8 mouse cellular contexts compared by ENCODE assay signal in the genomic region with DNA sequence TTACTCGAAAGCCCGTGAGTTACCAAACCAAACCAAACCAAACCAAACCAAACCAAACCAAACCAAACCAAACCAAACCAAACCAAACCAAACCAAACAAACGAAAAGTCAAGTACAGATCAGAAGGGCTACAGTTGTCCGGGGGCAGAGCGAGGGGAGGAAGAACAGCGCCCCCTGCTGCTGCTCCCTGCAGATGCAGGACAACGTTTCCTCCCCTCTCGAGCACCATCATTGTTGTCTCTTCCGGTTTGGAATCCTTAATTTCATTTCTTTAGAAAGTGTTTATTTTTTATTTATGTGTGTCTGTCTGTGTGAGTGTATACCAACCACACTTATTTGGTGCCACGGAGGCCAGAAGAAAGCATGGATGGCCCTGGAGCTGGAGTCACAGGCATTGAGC. TPM values are rescaled to one million over a fixed set of nuclear protein-coding genes. Genes with fewer than 3 reads are reported as not detected.
A peak's percentile ranks its signal among the peaks of the same experiment; 100 is the strongest.
DNase-seq lines count a peak whose midpoint lies in the region; ATAC-seq and TF ChIP-seq lines count a peak whose summit lies in the region.

No protein-coding gene starts in this region.

- peak; percentile 58 for ATAC-seq in CD4-positive, CD25-positive, alpha-beta regulatory T cell, adult 4 months

- TF ChIP-seq POLR2A in brain, embryonic 14.5 days (IDR thresholded peaks at IDR 0.05; ENCODE audit: borderline replicate concordance, extremely low read depth, insufficient read depth, insufficient read length, poor library complexity, severe bottlenecking): no peak

- TF ChIP-seq CTCF in brain, embryonic 14.5 days (IDR thresholded peaks at IDR 0.05; ENCODE audit: borderline replicate concordance, extremely low read depth, insufficient read depth, insufficient read length): peak; percentile 25; the same call in 1 of the 2 replicates

- DNase-seq in gastrocnemius, postnatal 10 days: peak; percentile 19
- DNase-seq in gastrocnemius, adult 8-10 months (ENCODE audit: low spot score in 2 of 2): no peak
- no peak for DNase-seq in brain, embryonic 14.5 days (ENCODE audit: low read depth)
- DNase-seq in spleen, adult 12 weeks (ENCODE audit: low spot score): peak; percentile 4
- DNase-seq in left cerebral cortex, adult 9 months (ENCODE audit: low spot score in 2 of 2): no peak
- no peak for DNase-seq in layer of hippocampus, adult 11-12 months (ENCODE audit: low spot score)
- DNase-seq in urinary bladder, postnatal 4 days (ENCODE audit: low spot score in 2 of 2): no peak

RNA-seq across cellular contexts. Expression of gene C1d, which starts 26.7 kb away (rescaled TPM):
- total RNA-seq in gastrocnemius, postnatal 10 days (2021): 10 to 100 TPM; 43.7 to 45.8 TPM
- total RNA-seq in gastrocnemius, adult 8-10 months (2022): 10 to 100 TPM; 31.1 to 37.9 (median 37.1) TPM
- polyA plus RNA-seq in CD4-positive, CD25-positive, alpha-beta regulatory T cell, adult 4 months (2017; shearing (Covaris generic)): 10 to 100 TPM; 82.5 to 91.2 TPM
- polyA plus RNA-seq in brain, embryonic 14.5 days (2012; rRNA removed): 51.7 and 57.8 TPM in 2 replicates

Comparison
In these comparisons a context has a peak if more than half of its experiments do, and no peak if none do; other contexts are left out.
1. DNase-seq: peak in gastrocnemius, postnatal 10 days (single experiment) and spleen, adult 12 weeks (single experiment); none in gastrocnemius, adult 8-10 months (0 of 2), brain, embryonic 14.5 days (single experiment), left cerebral cortex, adult 9 months (0 of 2), layer of hippocampus, adult 11-12 months (single experiment) and urinary bladder, postnatal 4 days (0 of 2).